7 mouse cellular contexts compared by ENCODE assay signal in genomic region chr5:64380698-64381375, GRCm38 (mm10).
DNase-seq lines count a peak whose midpoint lies in the region; ATAC-seq and TF ChIP-seq lines count a peak whose summit lies in the region.

No protein-coding gene starts in this region.

- H3K4me1 ChIP-seq in liver, adult 2 months (ENCODE audit: control insufficient read depth, insufficient read depth, low read length) = peaks cover 15% of the 10 kb centered on the region

- peak; percentile 48 for ATAC-seq in monocyte, adult 5-6 weeks (replicated peaks; ENCODE audit: insufficient number of reproducible peaks, low FRiP score, low TSS enrichment, poor library complexity, severe bottlenecking)

- no peaks in the 10 kb centered on the region for H3K27me3 ChIP-seq in liver, adult 2 months (ENCODE audit: control insufficient read depth, insufficient read depth, low read length)

- no peak overlapping the region for H3K9ac ChIP-seq in liver, adult 2 months (ENCODE audit: low read depth, low read length)

- 66% methylated on average over 11 of the region's 11 CpGs for WGBS in liver, adult 2 months

- no peak for TF ChIP-seq CTCF in liver, adult 2 months (IDR thresholded peaks at IDR 0.05; ENCODE audit: low read depth, low read length)

- H3K4me3 ChIP-seq in liver, adult 2 months (ENCODE audit: insufficient read depth, low read depth, low read length) = no peak overlapping the region

- TF ChIP-seq POLR2A in liver, adult 2 months (IDR thresholded peaks at IDR 0.05; ENCODE audit: extremely low read depth, insufficient read depth, low read length) = no peak

- peak overlapping the region; percentile 72 for H3K27ac ChIP-seq in liver, adult 2 months (replicated peaks; ENCODE audit: insufficient read depth, low read depth, low read length)

- DNase-seq in spleen, postnatal 10 days (ENCODE audit: low spot score in 2 of 2) = peak; percentile 31 to 73
- no peak for DNase-seq in spleen, adult 12 weeks (ENCODE audit: low spot score)
- DNase-seq in forelimb bud, embryonic 11.5 days (ENCODE audit: low read depth, low spot score) = peak; percentile 62
- DNase-seq in liver, adult 2 months (ENCODE audit: extremely low read depth, low read depth, low spot score) = peak; percentile 36
- no peak for DNase-seq in embryo, embryonic 11 days
- no peak for DNase-seq in right cerebral cortex, postnatal 4 days

- no peaks in the 10 kb centered on the region for H3K36me3 ChIP-seq in liver, adult 2 months (ENCODE audit: control insufficient read depth, insufficient read depth, low read length)

- no peaks in the 10 kb centered on the region for H3K79me2 ChIP-seq in liver, adult 2 months (ENCODE audit: control insufficient read depth, insufficient read depth, low read length)

Comparison
In these comparisons a context has a peak if more than half of its experiments do, and no peak if none do; other contexts are left out.
1. DNase-seq: peak in spleen, postnatal 10 days (2 of 2), forelimb bud, embryonic 11.5 days (single experiment) and liver, adult 2 months (single experiment); none in spleen, adult 12 weeks (single experiment), embryo, embryonic 11 days (single experiment) and right cerebral cortex, postnatal 4 days (single experiment).